Mouse (Mus musculus): ENCODE data around the gene Ppp1r9b. TPM values are rescaled to one million over a fixed set of nuclear protein-coding genes. Genes with fewer than 3 reads are reported as not detected.

Gene Ppp1r9b
- polyA plus RNA-seq, 1 experiment = 112 TPM

- Histone ChIP-seq H3K36me3 (ENCODE audit: control insufficient read depth, insufficient read depth, low read length) (no peaks in the 10 kb centered on the region), H3K4me3 (ENCODE audit: control insufficient read depth, insufficient read depth, low read length) (no peak overlapping the region), H3K27ac (ENCODE audit: control insufficient read depth, insufficient read depth, low read length) (no peak overlapping the region), H3K27me3 (ENCODE audit: control insufficient read depth, insufficient read depth, low read length) (no peaks in the 10 kb centered on the region), H3K4me1 (replicated peaks; ENCODE audit: control insufficient read depth, insufficient read depth, low read length) (peaks cover 12% of the 10 kb centered on the region)
- no peak for DNase-seq
- TF ChIP-seq CTCF (IDR thresholded peaks at IDR 0.05; ENCODE audit: borderline replicate concordance, control insufficient read depth, extremely low read depth, insufficient read depth, low read length, poor library complexity) = no peak
- TF ChIP-seq POLR2A (IDR thresholded peaks at IDR 0.05; ENCODE audit: control insufficient read depth, extremely low read depth, insufficient read depth, low read length, poor library complexity) = no peak
- WGBS = 96% methylated on average over 14 of the region's 14 CpGs
These were observed 47.5 kb downstream of the Ppp1r9b start for GRCm38 (mm10) chr11:95038156-95038817.

GRCm38 (mm10) chr11:95038818-95039655, 48.2 kb downstream of the Ppp1r9b start:
- Histone ChIP-seq H3K27me3 (ENCODE audit: control insufficient read depth, insufficient read depth, low read length) (no peaks in the 10 kb centered on the region), H3K36me3 (ENCODE audit: control insufficient read depth, insufficient read depth, low read length) (no peaks in the 10 kb centered on the region), H3K4me1 (replicated peaks; ENCODE audit: control insufficient read depth, insufficient read depth, low read length) (peaks cover 12% of the 10 kb centered on the region), H3K27ac (ENCODE audit: control insufficient read depth, insufficient read depth, low read length) (no peak overlapping the region), H3K4me3 (ENCODE audit: control insufficient read depth, insufficient read depth, low read length) (no peak overlapping the region)
- TF ChIP-seq POLR2A (IDR thresholded peaks at IDR 0.05; ENCODE audit: control insufficient read depth, extremely low read depth, insufficient read depth, low read length, poor library complexity) = no peak
- no peak for TF ChIP-seq CTCF (IDR thresholded peaks at IDR 0.05; ENCODE audit: borderline replicate concordance, control insufficient read depth, extremely low read depth, insufficient read depth, low read length, poor library complexity)
- DNase-seq = no peak
- WGBS = 96% methylated on average over 13 of the region's 13 CpGs

GRCm38 (mm10) chr11:95039766-95040165, 48.9 kb downstream of the Ppp1r9b start:
- Histone ChIP-seq H3K4me1 (replicated peaks; ENCODE audit: control insufficient read depth, insufficient read depth, low read length) (peaks cover 12% of the 10 kb centered on the region), H3K4me3 (ENCODE audit: control insufficient read depth, insufficient read depth, low read length) (no peak overlapping the region), H3K36me3 (ENCODE audit: control insufficient read depth, insufficient read depth, low read length) (no peaks in the 10 kb centered on the region), H3K27ac (ENCODE audit: control insufficient read depth, insufficient read depth, low read length) (no peak overlapping the region), H3K27me3 (ENCODE audit: control insufficient read depth, insufficient read depth, low read length) (no peaks in the 10 kb centered on the region)
- TF ChIP-seq POLR2A (IDR thresholded peaks at IDR 0.05; ENCODE audit: control insufficient read depth, extremely low read depth, insufficient read depth, low read length, poor library complexity) = no peak
- TF ChIP-seq CTCF (IDR thresholded peaks at IDR 0.05; ENCODE audit: borderline replicate concordance, control insufficient read depth, extremely low read depth, insufficient read depth, low read length, poor library complexity) = no peak
- no peak for DNase-seq
- WGBS = 93% methylated on average over 4 of the region's 4 CpGs

GRCm38 (mm10) chr11:95040491-95041138, 49.8 kb downstream of the Ppp1r9b start:
- Histone ChIP-seq H3K4me1 (replicated peaks; ENCODE audit: control insufficient read depth, insufficient read depth, low read length) (peaks cover 12% of the 10 kb centered on the region), H3K27ac (ENCODE audit: control insufficient read depth, insufficient read depth, low read length) (no peak overlapping the region), H3K4me3 (ENCODE audit: control insufficient read depth, insufficient read depth, low read length) (peak overlapping the region; percentile 89), H3K36me3 (ENCODE audit: control insufficient read depth, insufficient read depth, low read length) (no peaks in the 10 kb centered on the region), H3K27me3 (ENCODE audit: control insufficient read depth, insufficient read depth, low read length) (no peaks in the 10 kb centered on the region)
- 2% methylated on average over 20 of the region's 20 CpGs for WGBS
- TF ChIP-seq CTCF (IDR thresholded peaks at IDR 0.05; ENCODE audit: borderline replicate concordance, control insufficient read depth, extremely low read depth, insufficient read depth, low read length, poor library complexity) = no peak
- TF ChIP-seq POLR2A (IDR thresholded peaks at IDR 0.05; ENCODE audit: control insufficient read depth, extremely low read depth, insufficient read depth, low read length, poor library complexity) = 0 out of 2 replicates have a peak, but pooled peaks have one; percentile 5
- DNase-seq = peak; percentile 37

DNA sequence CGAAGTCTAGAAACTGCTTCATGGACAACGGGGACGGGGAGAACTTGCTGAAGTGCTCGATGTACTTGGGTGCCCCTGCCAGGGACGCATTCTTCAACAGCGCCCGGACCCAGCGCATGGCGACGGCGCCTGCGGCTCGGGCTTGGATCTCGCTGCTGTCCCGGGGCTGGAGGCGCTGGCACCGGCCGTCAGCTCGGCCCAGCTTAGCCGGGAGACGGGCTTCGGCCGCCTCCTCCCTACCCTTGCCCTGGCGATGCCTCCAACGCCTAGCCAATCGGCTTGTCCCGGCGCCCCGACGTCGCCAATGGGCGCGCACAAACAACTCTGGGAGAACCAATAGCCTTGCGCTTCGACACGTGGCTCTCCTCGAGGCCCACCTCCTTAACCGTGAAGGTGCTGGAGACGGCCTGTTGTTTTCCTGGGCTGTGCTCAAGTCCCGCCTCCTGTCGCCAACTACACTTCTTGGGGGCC, 50.3 kb downstream of the Ppp1r9b start, which contains the start of gene Pdk2:
TSS of gene Pdk2 (minus strand) at position 216 of the 471 bp plus-strand sequence.
- no peaks in the 10 kb centered on the region for H3K36me3 ChIP-seq (ENCODE audit: control insufficient read depth, insufficient read depth, low read length)
- TF ChIP-seq CTCF (IDR thresholded peaks at IDR 0.05; ENCODE audit: borderline replicate concordance, control insufficient read depth, extremely low read depth, insufficient read depth, low read length, poor library complexity) (no peak), POLR2A (IDR thresholded peaks at IDR 0.05; ENCODE audit: control insufficient read depth, extremely low read depth, insufficient read depth, low read length, poor library complexity) (0 out of 2 replicates have a peak, but pooled peaks have one; percentile 46)
- H3K4me3 ChIP-seq (ENCODE audit: control insufficient read depth, insufficient read depth, low read length) = peak within 1 kb of the TSS; percentile 89
- peaks cover 12% of the 10 kb centered on the region for H3K4me1 ChIP-seq (replicated peaks; ENCODE audit: control insufficient read depth, insufficient read depth, low read length)
- H3K27ac ChIP-seq (ENCODE audit: control insufficient read depth, insufficient read depth, low read length) = no peak within 1 kb of the TSS
- H3K27me3 ChIP-seq (ENCODE audit: control insufficient read depth, insufficient read depth, low read length) = no peaks in the 10 kb centered on the region
- peak; percentile 92 for DNase-seq
- WGBS = under 1% methylated on average over 41 of the region's 41 CpGs

DNA sequence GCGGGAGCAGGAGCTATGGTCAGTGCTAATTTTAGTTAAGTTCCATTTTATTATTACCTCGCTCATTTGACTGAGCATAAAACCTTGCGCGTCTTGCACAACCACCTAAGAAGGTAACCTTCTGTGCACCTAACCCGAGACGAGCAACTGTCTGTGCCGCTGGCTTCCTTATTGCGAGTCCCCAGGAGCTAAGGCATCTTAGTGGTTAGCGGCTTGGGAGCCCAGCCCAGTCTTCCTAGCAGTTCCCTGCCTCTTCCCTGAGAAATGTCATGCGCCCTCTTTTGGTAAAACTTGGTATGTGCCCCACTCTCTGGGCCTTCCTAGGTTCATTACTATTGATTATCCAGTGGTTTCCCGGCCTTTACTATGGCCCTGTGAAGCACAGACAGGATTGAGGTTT, 51.3 kb downstream of the Ppp1r9b start:
- 0% methylated on average over 11 of the region's 11 CpGs for WGBS
- Histone ChIP-seq H3K36me3 (ENCODE audit: control insufficient read depth, insufficient read depth, low read length) (no peaks in the 10 kb centered on the region), H3K4me1 (replicated peaks; ENCODE audit: control insufficient read depth, insufficient read depth, low read length) (peaks cover 12% of the 10 kb centered on the region), H3K27me3 (ENCODE audit: control insufficient read depth, insufficient read depth, low read length) (no peaks in the 10 kb centered on the region), H3K27ac (ENCODE audit: control insufficient read depth, insufficient read depth, low read length) (no peak overlapping the region), H3K4me3 (ENCODE audit: control insufficient read depth, insufficient read depth, low read length) (peak overlapping the region; percentile 56)
- DNase-seq = peak; percentile 68
- TF ChIP-seq POLR2A (IDR thresholded peaks at IDR 0.05; ENCODE audit: control insufficient read depth, extremely low read depth, insufficient read depth, low read length, poor library complexity) (no peak), CTCF (IDR thresholded peaks at IDR 0.05; ENCODE audit: borderline replicate concordance, control insufficient read depth, extremely low read depth, insufficient read depth, low read length, poor library complexity) (peak; percentile 81; the same call in 1 of the 2 replicates)
